Mouse (Mus musculus) embryonic stem cell, embryonic (primary cell): ENCODE measurements at regions not wholly inside any gene's neighbourhood (a gene's known extent, or its start where the extent isn't known, plus 50 kb on each side); places are given as distances from the start of the nearest gene placed in this dataset.

Source experiments
- CTCF ChIA-PET, 4 experiments: fragments of 300-600 bp in 2 of 4; fragments of 350-600 bp in 2 of 4; sonication (Branson Sonifier 250); formaldehyde crosslinking; loops; one replicate each; lab custom pipeline; 2022; ENCODE audit warnings: inconsistent platforms in 2 of 4; lab: Charles Lee
- POLR2A ChIA-PET, 4 experiments: fragments of 300-600 bp in 2 of 4; fragments of 350-600 bp in 2 of 4; sonication (Branson Sonifier 250); formaldehyde crosslinking; loops; one replicate each; lab custom pipeline; 2022; ENCODE audit warnings: antibody characterized with exemption in 4 of 4, inconsistent platforms in 1 of 4; lab: Charles Lee

- POLR2A ChIA-PET, result no interaction called here
- CTCF ChIA-PET, result interaction anchor here in 1 of 4 experiments (0.6 kb wide), 1 partner anchor 1199 kb away, joined by 4 read pairs; no protein-coding TSS in a partner anchor
These were observed 274.0 kb downstream of the Irx2 start for GRCm38 (mm10) chr13:72902576-72902975.

- ChIA-PET POLR2A (no interaction called here), CTCF (interaction anchor here in 1 of 4 experiments (1.0 kb wide), 1 partner anchor 241 kb away, joined by 3 read pairs; no protein-coding TSS in a partner anchor)
These were observed 290.3 kb downstream of the Irx2 start for GRCm38 (mm10) chr13:72918895-72919294.

- CTCF ChIA-PET, result interaction anchor here in 1 of 4 experiments (0.9 kb wide), 1 partner anchor 16 kb away, joined by 4 read pairs; no protein-coding TSS in a partner anchor
- POLR2A ChIA-PET, result no interaction called here
These were observed 291.7 kb downstream of the Irx2 start for GRCm38 (mm10) chr13:72920368-72920767.

- POLR2A ChIA-PET, result no interaction called here
- CTCF ChIA-PET, result no interaction called here
These were observed 296.0 kb downstream of the Irx2 start for GRCm38 (mm10) chr13:72924560-72925135.

- ChIA-PET POLR2A (no interaction called here), CTCF (interaction anchor here in 1 of 4 experiments (0.5 kb wide), 1 partner anchor 100 kb away, joined by 3 read pairs; no protein-coding TSS in a partner anchor)
These were observed 308.6 kb downstream of the Irx2 start for GRCm38 (mm10) chr13:72937246-72937645.

- ChIA-PET CTCF (no interaction called here), POLR2A (no interaction called here)
These were observed 309.7 kb downstream of the Irx2 start for GRCm38 (mm10) chr13:72938156-72938874.

- ChIA-PET CTCF (no interaction called here), POLR2A (interaction anchor here in 2 of 4 experiments (0.6 to 0.9 kb wide), 2 partner anchors 318 to 983 kb away, joined by 3 to 6 read pairs; no protein-coding TSS in a partner anchor)
These were observed 312.7 kb upstream of the Irx4 start for GRCm38 (mm10) chr13:72947374-72948165.

- POLR2A ChIA-PET, result no interaction called here
These were observed 301.4 kb upstream of the Irx4 start for GRCm38 (mm10) chr13:72958616-72959518.

GRCm38 (mm10) chr13:72961291-72961690 is 299.0 kb upstream of the Irx4 start:
- CTCF ChIA-PET, result no interaction called here
- POLR2A ChIA-PET, result no interaction called here

More at GRCm38 (mm10) chr13:72958616-72959518, 301.4 kb upstream of the Irx4 start:
- CTCF ChIA-PET, result no interaction called here

- CTCF ChIA-PET, result no interaction called here
- POLR2A ChIA-PET, result no interaction called here
These were observed 288.1 kb upstream of the Irx4 start for GRCm38 (mm10) chr13:72972165-72972564.

GRCm38 (mm10) chr13:72972894-72973293 is 287.4 kb upstream of the Irx4 start:
- POLR2A ChIA-PET, result no interaction called here

GRCm38 (mm10) chr13:72977213-72977612 is 283.1 kb upstream of the Irx4 start:
- POLR2A ChIA-PET, result interaction anchor here in 1 of 4 experiments (0.5 kb wide), 1 partner anchor 249 kb away, joined by 3 read pairs; no protein-coding TSS in a partner anchor
- CTCF ChIA-PET, result no interaction called here

More at GRCm38 (mm10) chr13:72972894-72973293, 287.4 kb upstream of the Irx4 start:
- CTCF ChIA-PET, result interaction anchor here in 1 of 4 experiments (1.2 kb wide), 1 partner anchor 334 kb away, joined by 4 read pairs; no protein-coding TSS in a partner anchor

- CTCF ChIA-PET, result interaction anchor here in 2 of 4 experiments (0.6 to 0.9 kb wide), 2 partner anchors 80 to 181 kb away, joined by 3 read pairs; no protein-coding TSS in a partner anchor
These were observed 282.3 kb upstream of the Irx4 start for GRCm38 (mm10) chr13:72977971-72978370.

GRCm38 (mm10) chr13:72978966-72979365 is 281.3 kb upstream of the Irx4 start:
- ChIA-PET CTCF (interaction anchor here in 1 of 4 experiments (0.9 kb wide), 1 partner anchor 180 kb away, joined by 3 read pairs; no protein-coding TSS in a partner anchor), POLR2A (interaction anchor here in 1 of 4 experiments (0.8 kb wide), 1 partner anchor 9 kb away, joined by 3 read pairs; no protein-coding TSS in a partner anchor)

More at GRCm38 (mm10) chr13:72977971-72978370, 282.3 kb upstream of the Irx4 start:
- POLR2A ChIA-PET, result no interaction called here

GRCm38 (mm10) chr13:72992589-72993409 is 267.5 kb upstream of the Irx4 start:
- POLR2A ChIA-PET, result no interaction called here
- CTCF ChIA-PET, result no interaction called here

GRCm38 (mm10) chr13:72993410-72993858 is 266.8 kb upstream of the Irx4 start:
- ChIA-PET POLR2A (no interaction called here), CTCF (no interaction called here)

GRCm38 (mm10) chr13:72994538-72994937 is 265.7 kb upstream of the Irx4 start:
- ChIA-PET POLR2A (no interaction called here), CTCF (no interaction called here)
